Mouse (Mus musculus) spleen, postnatal 36 days (tissue): ENCODE measurements at regions not wholly inside any gene's neighbourhood (a gene's known extent, or its start where the extent isn't known, plus 50 kb on each side); places are given as distances from the start of the nearest gene placed in this dataset.
"Not testable (repeated sequence)": the region's sequence is repeated elsewhere in the genome, so short reads cannot be mapped to it uniquely, and the experiment has no call there.

Source experiments
- DNase-seq, 2 experiments: peaks; one replicate each; pipeline ENCODE4 v3.0.0; 2022; ENCODE audit warnings: low spot score in 2 of 2, mixed read lengths in 1 of 2

DNA sequence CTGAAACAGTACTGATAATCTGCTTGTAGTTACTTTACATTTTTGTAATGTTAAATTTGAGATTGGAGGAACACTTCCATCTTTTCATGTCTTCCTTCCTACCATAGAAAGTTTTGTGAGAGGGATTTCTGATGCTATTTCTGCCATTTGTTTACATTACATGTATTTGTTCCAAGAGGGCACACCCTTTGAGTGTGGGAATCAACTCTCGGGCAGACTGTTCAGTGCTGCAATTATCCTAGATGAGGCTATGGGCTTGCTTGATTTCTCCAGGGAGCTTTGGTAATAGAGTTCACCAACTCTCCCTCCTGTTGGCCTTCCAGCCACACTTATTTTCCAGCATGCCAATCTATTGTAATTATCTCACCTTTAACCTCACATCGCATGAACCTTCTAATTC, 52.4 kb downstream of the Gm13691 start:
- DNase-seq, result no peak

DNA sequence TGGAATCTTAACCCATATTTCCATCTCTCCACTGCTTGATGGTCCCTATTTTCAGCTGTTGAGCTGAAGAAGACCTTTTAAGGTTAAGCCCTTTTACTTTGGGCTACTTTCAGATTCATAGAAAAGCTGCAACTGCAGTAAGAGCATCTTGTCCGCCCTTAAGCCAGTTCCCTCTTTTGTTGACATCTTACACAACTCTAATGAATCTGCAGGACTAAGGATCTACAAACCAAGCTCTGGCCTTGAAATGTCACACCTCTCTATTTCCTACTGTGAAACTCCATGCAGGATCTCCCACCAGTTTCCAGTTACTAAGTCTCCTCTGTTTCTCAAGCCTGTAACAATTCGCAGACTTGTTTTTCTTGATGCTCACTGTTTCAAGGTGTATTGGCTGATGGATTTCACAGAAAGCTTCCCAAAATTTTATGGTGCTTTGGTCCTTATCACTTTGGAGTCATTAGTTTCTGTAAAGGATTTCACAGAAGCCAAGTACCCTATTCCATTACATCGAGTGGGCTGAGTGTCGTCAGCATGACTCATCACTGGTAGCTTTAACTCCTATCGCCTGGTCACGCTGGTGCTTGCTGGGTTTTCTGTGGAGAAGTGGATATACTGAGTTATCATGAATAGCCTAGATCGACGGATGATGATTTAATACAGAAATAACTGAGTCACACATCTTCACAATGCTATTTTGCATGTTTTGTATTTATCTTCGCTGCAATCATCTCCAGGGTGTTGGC, 58.2 kb downstream of the Gm13691 start:
- DNase-seq, result no peak

DNA sequence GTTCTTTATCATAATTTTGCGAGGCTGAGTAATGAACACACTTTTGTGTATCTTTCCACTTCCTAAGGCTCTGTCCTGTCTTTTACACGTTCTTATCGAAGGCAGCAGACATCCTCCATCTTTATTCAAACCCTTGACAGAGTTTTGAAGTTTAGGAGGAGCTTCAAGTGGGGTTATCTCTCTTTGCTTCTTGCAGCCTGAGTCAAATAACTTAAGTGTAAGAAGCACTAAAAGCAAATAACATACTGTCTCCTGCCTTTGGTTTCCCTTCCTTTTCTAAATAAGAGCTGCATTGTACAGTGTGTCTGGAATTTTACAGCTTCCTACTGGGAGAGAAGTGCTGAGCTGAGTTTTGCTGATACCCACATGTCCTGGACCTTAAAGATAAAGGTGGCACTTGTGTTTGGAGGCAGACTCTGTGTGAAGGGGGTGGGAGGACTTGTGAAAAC, 61.6 kb downstream of the Gm13691 start:
- DNase-seq, result peak; percentile 21 to 57

DNA sequence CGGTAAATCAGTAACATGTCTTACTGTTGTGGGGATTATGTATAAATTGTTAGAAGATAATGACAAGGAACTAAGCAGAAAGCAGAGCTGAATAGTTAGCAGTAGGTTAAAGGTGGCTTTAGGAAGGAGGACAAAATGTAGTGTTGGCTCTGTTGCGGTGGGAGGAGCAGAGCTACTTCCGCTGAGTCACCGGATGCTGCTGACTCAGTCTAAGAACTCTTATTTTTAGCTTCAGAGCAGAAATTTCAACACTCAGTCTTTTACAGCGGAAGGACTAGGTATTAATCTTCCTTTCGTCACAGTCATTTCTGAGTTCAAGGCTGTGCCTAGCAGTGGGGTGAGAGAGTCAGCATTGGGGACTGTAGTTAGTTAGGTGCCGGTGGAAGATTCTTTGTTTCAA, 68.9 kb downstream of the Gm13691 start:
- peak; percentile 27 to 56 for DNase-seq

DNA sequence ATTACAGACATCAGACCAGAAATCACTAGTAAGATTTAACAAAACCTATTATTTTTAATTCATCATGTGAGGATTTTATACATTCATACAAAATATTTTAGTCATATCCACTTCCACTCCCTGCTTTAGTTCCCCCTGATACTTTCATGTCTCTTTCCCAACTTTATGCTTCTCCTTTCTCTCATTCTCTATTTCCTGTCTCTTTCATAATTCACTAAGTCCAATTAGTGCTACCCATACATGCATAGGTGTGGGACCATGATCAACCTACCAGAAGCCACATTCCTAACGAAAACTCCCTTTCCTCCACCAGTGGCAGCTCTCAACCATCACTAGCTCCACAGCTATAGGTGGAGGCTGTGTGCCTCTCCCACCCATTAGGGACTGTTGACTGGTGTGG, 70.9 kb downstream of the Gm13691 start:
- DNase-seq, result no peak

DNA sequence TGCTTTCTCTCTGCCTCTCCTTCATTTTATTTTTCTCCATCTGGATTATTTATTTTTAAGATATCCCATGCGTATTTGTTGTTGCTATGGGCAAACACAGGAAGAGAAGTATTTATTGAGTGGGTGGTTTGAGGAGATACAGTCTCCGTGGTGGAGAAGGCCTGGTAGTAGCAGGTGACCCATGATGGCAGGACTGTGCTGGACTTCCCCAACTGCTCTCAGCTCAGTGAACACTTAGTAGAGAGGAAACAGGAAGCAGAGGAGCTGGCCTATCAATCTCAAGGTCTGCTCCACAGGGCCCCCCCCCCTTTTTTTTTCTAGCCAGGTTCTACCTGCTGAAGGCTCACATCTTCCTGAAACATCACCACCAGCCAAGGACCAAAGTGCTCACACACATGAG, 74.0 kb downstream of the Gm13691 start:
- DNase-seq, result no peak

DNA sequence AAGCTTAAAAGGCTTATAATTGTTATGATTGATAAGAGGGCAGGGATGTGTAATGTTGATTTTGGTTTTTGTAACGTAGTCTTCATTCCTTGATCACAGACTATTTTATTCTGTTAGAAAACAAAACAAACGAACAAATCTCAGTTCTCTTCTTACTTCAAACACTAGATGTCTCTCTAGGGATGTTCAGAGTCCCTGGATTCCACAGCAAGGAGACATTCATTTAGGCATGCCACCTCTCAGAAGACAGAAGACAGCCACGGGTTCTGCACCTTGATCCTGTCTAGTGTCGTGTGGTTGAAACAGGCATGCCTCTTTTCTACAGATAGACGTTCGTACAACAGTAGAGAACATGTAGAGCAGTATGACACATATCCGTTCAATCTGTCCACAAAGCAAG, 74.7 kb downstream of the Gm13691 start:
- DNase-seq, result no peak

DNA sequence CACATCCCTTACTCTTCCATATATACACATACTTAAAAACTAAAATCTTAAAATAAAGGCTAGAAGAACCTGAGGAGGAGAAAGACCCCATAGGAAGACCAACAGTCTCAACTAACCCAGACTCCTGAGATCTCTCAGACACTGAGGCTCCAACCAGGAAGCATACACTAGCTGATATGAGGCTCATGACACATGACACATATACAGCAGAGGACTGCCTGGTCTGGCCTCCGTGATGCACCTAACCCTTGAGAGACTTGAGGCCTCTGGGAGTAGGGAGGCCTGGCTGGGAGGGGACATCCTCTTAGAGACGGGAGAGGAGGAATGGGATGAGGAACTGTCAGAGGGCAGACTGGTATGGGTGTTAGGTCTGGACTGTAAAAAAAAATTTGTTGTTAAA, 75.4 kb downstream of the Gm13691 start:
- DNase-seq, result no peak

DNA sequence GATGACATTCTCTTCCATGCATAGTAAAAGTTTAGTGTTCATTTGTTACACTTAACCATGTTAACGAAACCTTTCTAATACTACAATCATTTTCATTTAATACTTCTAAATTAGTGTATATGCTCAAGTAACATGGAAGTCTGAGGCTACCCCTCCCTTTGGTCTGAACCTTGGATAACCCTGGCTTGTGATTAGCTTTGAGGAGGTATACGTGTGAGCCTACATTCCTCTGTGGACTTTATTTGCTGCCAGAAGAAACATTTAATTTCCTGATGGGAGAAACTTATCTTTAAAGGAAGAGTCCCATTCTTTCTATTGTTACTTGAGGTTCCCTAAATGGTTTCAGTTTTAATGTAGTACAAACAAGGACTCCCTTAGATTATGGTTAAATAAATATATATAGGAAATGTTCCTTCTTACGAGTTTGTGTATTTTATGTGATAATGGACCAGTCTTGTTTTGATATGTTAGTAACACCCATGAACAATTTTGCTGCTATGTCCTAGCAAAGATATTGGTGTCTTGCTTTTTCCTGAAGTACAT, 75.9 kb downstream of the Gm13691 start:
- no peak for DNase-seq

DNA sequence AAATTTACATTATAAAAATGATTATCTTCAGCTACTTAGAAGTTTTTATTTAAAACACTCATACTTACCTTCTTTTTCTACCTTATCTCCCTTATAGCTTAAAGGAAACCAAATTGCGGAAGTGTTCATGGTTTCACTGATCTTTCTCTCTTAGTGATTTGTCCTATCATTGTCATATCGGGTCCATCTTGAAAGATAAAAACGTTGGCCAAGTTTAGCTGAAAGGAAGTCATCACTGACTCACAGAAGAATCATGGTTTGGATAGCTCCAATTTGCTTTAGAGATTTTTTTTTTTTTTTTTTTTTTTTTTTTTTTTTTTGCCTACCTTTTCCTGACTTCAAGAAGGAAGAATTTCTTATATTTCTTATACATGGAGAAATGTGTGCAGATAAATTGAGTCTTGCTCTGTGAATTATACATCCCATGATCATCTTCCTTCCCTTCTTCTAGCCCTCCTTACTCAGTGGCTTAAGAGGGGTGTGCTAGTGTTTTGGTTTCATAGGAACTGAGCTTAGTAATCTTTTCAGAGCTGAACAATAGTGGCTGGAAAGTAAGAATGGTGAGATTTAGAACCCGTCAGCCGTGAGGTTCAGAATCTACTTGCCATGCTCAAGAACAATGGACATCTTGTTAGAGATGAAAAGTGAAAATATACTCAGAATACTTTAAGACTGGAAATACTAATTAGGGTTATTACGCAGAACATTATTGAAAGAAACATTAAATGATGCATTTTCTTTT, 76.6 kb downstream of the Gm13691 start:
- no peak for DNase-seq

DNA sequence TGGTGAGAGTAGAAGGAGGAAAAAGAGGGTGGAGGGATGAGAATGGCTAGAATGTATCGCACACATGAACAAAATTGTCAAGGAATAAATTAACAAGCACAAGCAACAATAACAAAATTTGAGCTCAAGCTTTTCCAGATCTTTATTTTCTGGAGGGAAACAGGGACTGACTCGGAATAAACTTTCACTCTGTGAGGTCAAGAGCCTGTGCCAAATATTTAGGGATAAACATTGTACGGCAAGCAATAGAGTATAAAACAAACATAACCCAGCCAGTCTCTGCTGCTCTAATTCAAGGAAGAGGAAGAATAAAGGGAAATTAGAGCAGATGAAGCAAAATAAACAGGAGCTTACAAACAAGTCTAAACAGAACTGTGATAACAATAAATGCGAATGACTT, 78.3 kb downstream of the Gm13691 start:
- no peak for DNase-seq

DNA sequence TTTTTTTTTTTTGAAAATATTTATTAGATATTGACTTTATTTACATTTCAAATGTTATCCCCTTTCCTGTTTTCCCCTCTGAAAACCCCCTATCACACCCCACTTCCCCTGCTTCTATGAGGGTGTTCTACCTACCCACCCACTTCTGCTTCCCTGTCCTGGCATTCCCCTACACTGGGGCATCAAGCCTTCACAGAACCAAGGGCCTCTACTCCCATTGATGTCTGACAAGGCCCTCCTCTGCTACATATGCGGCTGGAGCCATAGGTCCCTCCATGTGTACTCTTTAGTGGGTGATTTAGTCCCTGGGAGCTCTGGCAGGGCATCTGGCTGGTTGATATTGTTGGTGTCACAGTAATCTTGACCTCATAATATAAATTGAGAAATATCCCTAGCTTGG, 79.1 kb downstream of the Gm13691 start:
- DNase-seq, result not testable (repeated sequence)

DNA sequence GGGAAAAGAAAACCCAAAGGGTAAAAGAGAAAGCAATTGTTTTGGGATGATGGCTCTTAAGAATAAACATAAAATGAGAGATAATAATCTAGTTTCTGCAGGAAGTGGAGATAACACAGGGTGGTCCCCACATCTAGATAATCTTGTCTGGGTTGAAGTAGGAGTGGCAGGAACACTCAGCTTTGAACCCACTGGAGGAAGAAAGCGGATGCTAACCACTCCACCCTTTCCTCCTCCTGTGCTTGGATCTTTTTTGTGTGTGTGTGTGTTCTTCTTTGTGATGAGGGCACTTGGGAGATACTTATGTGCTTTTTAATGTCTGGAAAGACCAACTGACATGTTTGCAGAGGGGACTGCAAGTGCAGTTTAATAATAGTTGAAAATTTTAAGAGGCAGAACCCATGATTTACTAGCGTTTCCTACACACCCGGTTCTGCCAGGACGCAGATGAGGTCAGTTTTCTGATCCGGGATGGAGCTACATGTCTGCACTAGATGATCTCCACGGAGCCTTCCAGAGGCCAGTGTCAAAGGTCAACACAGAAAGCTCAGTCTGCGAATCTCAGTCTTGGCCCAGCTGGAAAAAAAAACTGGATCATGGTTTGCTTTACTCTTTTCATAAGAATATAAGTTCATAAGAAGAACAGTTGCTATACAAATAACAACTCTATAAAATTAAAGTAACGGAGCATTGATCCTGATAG, 82.7 kb downstream of the Gm13691 start:
- no peak for DNase-seq

DNA sequence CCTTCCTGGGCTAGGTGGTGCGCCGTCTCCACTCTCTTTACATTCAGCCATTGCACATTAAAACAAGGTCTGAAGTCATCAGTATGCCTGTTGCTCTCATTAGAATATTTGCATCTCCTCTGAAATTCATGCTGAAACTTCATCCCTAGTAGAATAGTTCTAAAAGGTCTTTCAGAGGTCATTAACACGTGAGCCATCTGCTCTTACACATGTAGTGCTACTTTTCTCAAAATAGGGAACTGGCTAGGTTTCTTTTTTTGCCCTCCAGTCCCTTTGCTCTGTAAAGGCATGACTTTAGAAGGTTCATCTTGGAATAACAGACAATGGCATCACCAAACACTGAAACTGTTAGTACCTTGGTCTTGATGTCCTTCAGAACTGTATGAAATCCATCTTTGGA, 85.6 kb downstream of the Gm13691 start:
- no peak for DNase-seq

DNA sequence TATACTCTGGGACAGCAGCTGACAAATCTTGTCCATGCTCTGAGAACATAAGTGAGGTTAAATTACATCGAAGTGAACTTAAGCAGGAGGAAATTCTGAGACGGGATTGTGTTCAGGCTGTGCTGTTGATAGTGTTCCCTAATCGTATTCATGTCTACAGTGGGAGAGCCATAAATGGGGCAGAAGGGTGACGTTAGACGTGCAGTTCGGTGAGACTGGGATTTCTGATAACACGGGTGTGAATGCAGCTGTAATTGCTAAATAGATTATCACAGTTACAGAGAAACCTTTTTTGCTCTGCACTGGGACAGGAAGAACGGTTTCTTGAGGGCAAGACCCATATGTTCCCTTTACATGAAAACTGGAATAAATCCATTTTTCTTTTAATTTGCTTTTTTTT, 88.9 kb downstream of the Gm13691 start:
- DNase-seq, result peak in 1 of 2 experiments; percentile 24

DNA sequence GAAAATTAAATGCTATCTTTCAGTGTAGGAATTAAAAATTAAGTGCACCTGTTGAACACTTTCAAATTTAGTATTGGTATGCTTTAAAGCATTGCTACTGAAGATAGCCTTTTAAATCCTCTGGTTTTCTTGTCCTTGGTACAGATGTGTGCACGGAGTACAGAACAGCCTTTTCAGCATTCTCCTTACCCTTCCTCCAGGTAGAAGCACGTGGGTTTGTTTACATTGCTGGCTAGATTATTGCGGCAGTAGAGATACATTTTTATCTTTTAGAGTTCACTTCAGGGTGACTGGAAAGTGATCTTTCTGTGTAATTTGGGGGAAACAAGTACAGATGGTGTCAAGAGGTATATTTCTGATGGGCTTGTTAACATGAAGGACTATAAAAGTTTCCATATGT, 89.9 kb downstream of the Gm13691 start:
- no peak for DNase-seq

DNA sequence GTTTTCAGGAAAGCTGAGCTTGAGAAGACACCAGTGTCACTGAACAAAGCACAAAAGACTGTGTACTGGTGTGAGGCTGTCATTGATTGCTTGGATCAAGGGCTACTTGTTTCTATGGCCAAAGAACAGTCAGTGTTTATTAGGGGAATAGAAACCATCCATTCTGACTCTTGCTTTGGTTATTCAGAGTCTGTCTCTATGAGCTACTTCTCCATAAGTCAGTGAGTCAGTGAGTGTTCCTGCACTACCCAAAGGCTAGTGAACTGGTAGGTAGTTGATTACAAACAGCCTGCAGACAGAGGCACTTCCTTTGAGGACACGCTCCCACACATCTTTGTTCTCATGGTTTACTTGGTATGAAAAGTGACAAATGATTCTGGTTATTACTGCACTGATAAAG, 104.4 kb downstream of the Gm13691 start:
- DNase-seq, result no peak

DNA sequence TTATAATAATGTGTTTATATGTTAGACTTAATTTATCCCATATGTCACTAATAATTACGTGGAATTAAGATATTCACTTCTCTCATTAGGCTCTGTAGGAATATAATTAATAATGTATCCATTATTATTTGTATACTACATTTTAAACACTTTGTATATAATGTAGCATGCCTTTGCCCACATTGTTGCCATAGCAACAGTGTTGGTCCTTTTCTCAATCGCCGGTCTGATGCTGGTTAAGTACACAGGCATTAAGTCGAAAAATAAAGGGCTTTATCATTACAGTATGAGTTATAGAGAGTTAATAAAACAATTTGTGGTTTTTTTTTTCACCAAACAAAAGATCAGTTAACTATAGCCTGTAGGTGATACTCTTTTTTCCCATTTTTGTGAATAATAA, 108.4 kb downstream of the Gm13691 start:
- DNase-seq, result no peak

DNA sequence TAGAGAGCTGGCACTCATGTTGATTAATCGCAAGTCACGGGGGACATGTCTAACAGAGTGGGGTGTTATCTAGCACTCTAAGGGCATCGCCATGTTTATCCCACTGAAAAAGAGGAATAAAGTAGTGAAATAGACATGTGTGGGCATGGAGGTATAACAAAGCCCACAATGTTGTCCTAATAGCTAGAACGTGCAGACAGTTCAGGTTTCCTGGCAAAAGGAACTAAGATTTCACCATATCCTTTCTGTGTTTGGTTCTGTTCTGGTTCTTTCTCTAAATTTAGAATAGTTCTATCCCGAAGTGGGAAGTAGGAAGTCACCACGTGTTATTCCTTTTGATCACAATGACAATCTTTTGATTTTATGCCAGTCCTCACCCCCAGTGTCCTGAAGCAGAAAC, 123.2 kb downstream of the Gm13691 start:
- no peak for DNase-seq

DNA sequence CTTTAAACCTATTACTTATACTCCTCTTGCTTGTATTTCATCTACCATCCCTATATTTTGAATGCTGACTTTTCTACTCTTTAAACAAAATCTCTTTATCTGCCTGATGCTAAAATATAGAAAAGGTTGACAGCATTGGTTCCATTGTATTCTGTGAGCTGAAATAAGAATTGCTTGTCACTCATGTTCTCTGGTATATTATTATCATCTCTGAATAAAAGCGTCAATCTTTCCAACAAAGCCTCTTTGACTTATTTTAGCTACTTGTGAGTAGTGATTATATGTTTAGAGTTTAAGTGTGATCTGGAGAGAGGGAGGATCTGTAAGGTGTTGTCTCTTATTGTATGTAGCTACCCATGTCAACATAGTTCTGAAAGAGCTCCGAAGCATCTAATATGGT, 129.5 kb downstream of the Gm13691 start:
- no peak for DNase-seq

DNA sequence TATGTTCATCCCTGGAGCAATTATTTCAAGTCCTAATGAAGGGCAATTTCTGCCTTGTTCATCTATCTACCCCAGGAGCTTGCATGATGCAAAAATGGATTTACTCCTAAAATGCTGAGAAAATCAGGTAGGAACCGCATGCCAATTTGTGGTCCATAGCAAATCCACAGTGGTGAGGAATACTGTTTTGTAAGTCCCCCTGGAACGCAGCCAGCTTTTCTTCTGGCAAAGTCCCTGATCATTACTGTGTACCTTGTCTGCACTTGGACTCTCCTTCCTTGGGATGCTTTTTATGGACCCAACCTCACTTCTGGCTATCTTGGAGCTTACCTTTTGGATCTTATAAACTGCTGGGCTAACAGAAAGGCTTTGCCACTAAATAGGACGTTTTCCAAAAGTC, 137.2 kb downstream of the Gm13691 start:
- DNase-seq, result no peak

DNA sequence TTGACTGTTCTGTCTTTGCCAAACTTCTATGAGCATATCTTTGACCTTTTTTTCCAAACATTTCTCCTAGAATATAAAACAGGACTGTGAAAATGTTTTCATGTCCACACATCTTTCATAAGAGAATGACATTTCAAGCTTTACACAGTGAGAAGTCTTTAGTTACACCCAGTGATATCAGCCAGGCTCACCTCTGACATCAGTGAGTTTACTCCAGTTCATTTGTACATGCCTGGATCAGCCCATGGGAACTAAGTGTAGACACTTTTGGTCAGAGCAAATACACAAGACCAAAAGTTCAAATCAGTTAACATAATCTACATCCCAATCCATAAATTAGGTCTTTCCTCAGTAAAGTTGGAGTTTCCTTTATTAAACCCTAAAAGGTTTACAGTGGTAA, 171.4 kb downstream of the Gm13691 start:
- DNase-seq, result no peak

DNA sequence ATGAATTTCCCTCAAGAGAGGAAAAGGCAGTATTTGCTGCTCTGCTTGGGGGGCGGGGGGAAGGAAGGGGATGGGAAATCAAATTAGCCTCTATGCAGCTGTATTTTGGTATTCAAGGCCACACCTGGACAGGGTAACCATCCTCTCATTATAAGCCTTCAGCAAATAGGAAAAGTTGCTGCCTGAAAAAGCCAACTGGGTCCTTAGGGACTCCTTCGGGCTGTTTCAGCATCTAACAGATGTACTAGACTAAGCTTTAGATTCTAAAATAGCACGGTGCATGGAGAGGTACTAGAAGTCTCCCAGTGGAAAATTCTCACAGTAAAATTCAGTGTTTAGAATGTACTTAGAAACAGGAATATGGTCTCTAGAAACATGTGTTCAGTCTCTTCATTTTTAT, 183.1 kb downstream of the Gm13691 start:
- no peak for DNase-seq
